Mouse (Mus musculus) testis, postnatal 14 days (tissue): ENCODE data around the gene Tapbp.
"Not testable (repeated sequence)": the region's sequence is repeated elsewhere in the genome, so short reads cannot be mapped to it uniquely, and the experiment has no call there.

Experiments used
- DNase-seq: peaks from one replicate; pipeline ENCODE4 v3.0.0; 2021; ENCODE audit warnings: low spot score

Tapbp gene

DNA sequence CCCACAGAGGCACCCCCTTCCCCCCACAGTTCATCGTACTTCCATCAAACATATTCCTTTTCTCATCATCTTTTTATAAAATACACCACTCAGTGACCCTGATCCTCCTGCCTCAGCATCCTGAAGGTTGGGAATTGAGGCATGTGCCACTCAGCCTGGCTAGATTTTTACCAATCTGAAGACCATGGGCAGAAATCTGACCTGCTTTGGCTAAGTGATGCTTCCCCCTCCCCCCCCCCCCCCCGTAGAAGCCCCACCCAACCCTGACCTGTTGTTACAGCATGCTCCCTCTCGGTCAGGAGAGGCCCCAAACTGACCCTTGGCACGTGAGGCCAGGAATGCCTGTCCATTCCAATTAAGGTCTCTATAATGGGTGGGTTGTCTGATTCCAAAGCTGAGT lies 10.9 kb upstream of the Tapbp start, which contains the start of gene Platr17:
TSS of gene Platr17 (plus strand) at position 301 of the 400 bp plus-strand sequence.
- not testable (repeated sequence) for DNase-seq

DNA sequence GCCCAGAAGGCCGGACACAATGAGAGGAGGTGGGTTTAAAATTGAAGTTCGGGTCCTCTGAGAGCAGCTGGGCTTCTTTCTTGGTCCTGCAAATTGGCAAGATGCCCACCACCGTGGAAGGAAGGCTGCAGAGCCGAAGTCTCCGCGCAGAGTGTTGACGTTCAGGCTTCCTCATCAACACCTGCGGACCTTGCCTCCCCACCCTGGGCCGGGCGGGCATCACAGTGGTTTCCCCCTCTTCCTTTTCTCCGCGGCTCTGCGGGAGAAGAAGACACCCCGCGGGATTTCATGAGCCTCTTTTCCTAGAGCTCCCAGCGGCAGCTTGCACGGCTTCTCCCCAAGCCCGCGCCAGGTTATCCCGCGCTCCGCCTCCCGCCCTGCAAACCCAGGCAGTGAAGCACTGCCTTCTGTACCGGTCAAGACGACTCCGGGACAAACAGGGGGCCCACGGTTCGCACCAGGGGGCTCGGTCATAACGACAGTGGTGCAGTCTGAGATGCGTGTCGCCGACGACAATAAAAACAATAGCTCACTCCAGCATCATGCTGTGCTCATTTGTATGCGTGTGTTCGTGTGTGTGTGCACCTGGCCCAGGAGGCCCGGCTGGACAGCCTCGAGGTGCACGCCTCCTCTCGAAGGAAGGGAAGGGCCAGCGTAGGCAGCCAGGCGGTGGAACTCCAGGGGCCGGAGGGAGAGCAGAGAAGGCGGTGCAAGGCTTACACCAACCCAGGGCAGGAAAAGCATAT lies 7.2 kb upstream of the Tapbp start:
- DNase-seq = no peak

DNA sequence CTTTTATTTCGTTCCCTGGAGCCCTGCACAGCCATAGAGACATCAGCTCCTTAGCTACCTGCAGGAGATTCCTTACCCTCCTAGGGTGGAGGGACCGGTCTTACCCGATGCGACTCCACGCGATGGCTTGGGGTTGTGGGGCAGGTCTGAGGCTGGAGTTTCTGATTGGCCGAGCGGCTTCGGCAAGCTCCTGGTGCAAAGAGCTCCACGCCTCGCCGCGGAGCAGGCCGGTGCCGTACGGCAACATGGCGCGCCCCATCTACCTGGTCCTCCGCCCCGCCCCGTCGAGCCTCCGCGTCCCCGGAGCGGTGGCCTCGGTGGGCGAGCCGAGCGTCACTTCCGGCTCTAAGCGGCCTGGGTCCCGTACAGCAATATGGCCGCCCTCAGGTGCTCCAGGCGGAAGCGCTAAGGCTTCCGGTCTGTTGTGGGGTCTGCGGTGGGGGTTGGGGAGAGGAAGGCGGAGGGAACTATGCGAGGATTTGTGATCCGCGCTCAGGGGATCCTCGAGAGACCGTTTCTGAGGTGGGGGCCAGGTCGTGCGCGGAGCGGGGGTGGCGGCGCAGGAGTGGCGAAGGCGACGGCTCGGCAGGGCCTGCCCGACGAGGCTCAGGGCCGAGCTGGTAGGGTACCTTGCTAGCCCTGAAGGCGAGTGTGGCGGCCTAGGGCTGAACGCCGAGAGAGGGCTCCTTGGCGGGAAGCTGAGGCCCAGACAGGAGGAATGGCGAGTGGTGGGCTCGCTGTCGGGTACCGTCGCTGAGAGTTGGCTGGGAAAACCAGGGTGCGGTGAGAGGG lies 6.4 kb upstream of the Tapbp start, which contains the start of gene Daxx:
TSS of gene Daxx (plus strand) at position 338 of the 792 bp plus-strand sequence.
- peak; percentile 97 for DNase-seq

DNA sequence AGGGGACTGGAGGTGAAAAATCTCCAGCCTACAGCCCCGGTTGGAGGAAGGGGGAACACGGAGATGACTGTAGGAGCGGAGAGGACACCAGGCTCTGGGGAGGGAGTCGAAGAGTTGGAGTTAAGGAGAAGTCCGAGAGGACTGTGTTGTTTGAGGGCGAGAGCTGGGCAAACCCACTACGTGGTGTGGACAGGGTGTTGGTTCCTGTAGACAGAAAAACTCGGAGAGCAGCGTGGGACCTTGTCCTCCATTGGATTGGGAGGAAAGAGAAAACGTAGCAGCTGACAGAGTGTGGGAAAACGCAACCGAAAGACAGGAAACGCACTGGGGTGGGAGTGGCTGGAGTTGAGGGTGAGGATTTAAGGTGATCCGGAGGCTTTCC lies 5.8 kb upstream of the Tapbp start:
- no peak for DNase-seq

DNA sequence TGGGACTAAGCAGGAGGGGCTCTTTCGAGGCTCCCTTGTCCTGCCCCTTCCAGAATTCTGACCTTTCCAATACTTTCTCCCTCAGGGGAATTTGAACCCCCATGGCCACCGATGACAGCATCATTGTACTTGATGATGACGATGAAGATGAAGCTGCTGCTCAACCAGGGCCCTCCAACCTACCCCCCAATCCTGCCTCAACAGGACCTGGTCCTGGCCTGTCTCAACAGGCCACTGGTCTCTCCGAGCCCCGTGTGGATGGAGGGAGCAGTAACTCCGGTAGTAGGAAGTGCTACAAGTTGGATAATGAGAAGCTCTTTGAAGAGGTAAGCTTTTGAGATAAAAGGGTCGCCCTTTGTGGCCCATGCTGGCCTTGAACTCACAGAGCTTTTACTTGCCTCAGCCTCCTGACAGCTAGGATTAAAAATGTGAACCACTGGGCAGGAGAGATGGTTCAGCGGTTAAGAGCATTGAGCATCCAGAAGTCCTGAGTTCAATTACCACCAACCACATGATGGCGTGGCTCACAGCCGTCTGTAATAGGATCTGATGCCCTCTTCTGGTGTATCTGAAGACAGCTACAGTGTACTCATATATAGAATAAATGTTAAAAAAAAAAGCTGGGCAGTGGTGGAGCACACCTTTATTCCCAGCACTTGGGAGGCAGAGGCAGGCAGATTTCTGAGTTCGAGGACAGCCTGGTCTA lies 5.2 kb upstream of the Tapbp start:
- DNase-seq = no peak

DNA sequence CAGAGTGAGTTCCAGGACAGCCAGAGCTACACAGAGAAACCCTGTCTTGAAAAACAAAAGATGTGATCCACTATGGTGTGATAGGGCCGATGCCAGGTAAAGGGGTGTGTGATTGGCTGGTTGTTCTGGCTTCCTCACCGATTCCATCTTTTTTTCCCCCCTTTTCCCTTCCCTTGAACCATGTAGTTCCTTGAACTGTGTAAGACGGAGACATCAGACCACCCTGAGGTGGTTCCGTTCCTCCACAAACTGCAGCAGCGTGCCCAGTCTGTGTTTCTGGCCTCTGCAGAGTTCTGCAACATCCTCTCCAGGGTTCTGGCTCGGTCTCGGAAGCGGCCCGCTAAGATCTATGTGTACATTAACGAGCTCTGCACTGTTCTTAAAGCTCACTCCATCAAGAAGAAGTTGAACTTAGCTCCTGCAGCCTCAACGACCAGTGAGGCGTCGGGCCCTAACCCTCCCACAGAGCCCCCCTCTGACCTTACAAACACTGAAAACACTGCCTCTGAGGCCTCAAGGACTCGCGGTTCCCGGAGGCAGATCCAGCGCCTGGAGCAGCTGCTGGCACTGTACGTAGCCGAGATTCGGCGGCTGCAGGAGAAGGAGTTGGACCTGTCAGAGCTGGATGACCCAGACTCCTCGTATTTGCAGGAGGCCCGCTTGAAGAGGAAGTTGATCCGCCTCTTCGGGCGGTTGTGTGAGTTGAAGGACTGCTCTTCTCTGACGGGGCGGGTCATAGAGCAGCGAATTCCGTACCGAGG lies 4.5 kb upstream of the Tapbp start:
- DNase-seq = no peak

DNA sequence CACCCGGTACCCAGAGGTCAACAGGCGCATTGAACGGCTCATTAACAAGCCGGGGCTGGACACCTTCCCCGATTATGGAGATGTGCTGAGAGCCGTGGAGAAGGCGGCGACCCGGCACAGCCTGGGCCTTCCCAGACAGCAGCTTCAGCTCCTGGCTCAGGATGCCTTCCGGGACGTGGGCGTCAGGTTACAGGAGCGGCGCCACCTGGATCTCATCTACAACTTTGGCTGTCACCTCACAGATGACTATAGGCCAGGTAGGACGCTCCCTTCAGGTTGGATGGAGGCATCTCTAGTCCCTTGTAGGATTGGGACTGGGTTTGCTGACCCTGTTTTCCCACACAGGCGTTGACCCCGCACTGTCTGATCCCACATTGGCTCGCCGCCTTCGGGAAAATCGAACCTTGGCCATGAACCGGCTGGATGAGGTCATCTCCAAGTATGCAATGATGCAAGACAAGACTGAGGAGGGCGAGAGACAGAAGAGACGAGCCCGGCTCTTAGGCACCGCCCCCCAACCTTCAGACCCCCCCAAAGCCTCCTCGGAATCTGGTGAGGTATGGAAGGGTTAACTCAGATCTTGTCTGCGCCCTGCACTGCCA lies 3.8 kb upstream of the Tapbp start:
- DNase-seq = no peak

DNA sequence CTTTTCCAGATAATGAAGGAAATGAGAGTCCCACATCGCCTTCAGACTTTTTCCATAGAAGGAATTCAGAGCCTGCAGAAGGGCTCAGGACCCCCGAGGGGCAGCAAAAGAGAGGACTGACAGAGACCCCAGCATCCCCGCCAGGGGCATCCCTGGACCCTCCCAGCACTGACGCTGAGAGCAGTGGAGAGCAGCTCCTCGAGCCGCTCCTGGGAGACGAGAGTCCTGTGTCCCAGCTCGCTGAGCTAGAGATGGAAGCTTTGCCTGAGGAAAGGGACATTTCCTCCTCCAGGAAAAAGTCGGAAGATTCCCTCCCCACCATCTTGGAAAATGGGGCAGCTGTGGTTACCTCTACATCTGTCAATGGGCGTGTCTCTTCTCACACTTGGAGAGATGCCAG lies 2.4 kb upstream of the Tapbp start:
- no peak for DNase-seq

DNA sequence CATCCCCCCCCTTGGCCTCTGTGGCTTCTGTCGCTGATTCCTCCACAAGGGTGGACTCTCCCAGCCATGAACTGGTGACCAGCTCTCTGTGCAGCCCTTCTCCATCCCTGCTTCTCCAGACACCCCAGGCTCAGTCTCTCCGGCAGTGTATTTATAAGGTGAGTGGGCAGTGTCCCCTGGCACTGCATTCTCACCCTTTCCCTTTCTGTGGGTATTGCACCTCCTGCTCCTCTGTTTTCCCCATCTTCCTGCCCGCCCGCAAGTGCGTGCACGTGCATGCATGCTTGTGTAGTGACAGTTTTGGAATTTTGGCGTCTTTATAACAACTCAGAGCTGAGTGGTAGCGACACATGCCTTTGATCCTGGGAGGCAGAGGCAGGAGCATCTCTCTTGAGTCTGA lies 1.8 kb upstream of the Tapbp start:
- DNase-seq = no peak

DNA sequence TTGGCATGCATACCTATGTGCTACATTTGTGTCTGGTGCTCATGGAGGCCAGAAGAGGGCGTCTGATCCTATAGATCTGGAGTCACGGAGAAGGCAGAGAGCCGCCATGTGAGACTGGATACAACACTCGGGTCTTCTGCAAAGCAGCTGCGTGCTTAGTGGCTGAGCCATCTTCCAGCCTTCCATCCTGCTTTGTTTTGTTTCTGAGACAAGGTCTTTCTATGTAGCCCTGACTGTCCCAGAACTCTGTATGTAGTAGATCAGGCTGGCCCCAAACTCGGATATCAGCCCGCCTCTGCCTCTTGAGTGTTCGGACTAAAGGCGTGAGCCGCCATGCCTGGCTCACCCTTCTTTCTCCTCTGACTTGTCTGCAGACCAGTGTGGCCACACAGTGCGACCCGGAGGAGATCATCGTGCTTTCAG lies 719 bp upstream of the Tapbp start:
- DNase-seq = no peak

DNA sequence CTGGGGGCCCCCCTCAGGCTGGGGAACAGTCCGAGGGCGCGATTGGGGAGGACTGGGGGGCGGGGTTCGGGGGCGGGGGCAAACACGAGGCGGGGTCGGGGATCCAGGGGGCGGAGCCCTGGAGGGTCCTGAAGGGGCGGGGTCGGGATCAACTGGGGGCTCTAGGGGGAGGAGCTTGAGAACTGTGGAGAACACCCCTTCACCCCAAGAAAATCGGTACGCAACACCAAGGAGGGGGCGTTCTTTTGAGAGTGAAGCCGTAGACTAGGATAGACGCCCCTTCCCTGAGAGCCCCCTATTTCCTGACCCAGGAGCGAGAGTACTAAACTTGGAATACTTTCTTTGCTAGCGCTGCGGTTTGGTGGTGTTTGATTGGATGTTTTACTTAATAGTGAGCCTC lies 595 bp downstream of the Tapbp start:
- DNase-seq = peak; percentile 82

DNA sequence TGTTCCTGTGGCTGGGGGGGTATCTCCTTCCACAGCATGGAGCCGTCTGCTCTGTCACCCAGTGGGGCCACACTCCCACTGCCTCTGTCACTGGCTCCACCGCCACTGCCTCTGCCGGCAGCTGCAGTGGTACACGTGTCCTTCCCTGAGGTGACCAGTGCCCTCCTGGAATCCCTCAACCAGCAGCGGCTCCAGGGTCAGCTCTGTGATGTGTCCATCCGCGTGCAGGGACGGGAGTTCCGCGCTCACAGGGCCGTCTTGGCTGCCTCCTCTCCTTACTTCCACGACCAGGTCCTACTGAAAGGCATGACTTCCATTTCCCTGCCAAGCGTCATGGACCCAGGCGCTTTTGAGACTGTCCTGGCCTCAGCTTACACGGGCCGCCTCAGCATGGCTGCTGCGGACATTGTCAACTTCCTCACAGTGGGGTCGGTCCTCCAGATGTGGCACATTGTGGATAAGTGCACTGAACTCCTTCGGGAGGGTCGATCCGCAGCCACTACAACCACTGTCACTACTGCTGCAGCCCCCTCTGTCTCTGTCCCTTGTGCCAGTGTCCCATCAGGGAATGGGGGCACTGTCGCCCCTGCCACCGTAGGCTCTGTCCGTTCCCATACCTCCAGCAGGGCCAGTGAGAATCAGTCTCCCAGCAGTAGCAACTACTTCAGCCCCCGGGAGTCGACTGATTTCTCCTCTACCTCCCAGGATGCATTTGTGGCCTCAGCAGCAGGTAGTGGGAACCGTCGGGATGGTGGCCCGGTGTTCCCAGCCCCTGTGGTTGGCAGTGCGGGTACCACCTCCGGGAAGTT lies 1.4 kb downstream of the Tapbp start:
- no peak for DNase-seq

DNA sequence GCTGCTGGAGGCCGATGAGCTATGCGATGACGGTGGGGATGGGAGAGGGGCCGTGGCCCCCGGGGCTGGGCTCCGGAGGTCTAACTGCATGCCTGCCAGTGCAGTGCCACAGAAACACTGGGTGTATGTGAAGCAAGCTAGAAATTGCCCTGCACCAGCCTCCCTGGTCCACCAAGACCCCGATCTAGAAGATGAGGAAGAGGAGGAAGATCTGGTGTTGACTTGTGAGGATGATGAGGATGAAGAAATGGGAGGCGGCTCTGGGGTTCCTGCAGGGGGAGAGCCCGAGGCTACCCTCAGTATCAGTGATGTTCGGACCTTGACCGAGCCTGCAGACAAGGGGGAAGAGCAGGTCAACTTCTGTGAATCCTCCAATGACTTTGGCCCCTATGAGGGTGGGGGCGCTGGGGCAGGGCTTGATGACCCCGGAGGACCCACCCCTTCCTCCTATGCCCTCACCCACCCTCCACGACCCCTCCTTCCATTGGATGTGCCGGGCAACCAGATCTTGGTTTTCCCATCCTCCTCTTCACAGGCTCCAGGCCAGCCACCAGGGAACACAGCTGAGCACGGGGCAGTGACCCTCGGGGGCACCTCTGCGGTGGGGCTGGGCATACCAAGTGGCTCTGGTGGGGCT lies 2.1 kb downstream of the Tapbp start:
- DNase-seq = no peak

DNA sequence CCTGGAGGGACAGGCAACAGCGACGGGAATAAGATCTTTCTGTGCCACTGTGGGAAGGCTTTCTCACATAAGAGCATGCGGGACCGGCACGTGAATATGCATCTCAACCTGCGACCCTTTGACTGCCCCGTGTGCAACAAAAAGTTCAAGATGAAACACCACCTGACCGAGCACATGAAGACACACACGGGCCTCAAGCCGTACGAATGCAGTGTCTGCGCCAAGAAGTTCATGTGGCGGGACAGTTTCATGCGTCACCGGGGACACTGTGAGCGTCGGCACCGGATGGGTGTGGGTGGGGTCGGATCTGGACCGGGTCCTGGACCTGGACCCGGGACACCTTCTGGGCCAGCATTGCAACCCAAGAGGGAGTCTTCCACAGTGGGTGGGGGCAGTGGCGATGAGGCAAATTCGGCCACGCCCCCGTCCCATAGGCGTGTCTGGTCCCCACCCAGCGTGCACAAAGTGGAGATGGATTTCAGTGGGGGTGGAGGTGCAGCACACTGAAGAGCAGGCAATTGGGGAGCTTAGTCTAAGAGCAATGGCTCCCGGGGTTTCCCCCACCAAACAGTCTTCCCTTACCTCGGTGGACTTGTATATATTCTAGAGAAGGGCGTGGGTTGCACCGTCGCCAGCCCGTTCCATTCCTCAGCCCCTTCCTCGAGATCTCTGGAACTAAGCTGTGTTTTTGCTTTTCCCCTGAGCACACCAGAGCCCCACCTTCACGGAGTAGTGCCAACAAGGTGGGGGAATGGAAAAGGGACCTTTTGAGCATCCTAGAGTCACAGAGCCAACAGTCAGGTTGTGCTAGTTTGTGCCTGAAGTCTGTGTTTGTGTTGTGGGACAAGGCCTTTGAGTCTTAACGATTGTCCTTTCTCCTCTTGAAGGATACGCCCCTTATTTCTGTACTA lies 2.8 kb downstream of the Tapbp start:
- DNase-seq = no peak

DNA sequence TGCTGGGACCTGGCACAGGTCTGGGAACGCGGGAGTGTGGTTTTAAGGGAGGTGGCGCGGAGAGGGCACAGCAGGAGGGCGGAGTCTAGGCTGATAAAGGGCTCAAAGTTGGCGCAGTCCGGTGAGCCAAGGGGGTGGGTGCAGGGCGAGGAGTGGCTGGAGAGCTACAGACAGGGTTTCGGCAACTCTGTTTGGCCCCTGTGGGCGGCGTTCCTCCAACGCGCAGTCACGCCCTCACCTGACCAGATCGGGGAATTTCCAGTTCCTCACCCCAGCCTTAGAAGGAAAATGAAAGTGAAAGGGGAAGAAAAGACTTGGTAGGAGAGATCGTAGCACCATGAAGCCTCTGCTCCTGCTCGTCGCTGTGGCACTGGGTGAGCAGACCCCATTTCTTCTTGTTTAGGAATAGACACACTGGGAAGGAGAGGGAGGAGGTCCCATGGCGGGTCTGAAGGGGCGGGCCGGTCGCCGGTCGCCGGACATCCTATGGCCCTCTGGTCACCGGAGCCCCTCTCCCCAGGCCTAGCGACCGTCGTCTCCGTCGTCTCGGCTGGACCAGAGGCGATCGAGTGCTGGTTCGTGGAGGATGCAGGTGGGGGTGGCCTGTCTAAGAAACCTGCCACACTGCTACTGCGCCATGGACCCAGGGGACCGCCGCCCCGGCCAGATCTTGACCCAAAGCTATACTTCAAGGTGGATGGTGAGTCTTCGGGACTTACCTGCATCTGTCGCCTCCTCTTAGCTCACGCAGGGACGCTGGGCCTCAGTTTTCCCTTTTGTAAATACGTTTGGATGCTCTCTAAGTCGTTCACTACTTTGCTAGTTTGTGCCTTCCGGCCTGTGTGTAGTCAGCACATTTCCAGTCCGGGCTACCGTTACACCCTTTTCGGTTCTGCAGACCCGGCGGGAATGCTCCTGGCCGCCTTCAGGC lies 3.9 kb downstream of the Tapbp start:
- peak; percentile 87 for DNase-seq

DNA sequence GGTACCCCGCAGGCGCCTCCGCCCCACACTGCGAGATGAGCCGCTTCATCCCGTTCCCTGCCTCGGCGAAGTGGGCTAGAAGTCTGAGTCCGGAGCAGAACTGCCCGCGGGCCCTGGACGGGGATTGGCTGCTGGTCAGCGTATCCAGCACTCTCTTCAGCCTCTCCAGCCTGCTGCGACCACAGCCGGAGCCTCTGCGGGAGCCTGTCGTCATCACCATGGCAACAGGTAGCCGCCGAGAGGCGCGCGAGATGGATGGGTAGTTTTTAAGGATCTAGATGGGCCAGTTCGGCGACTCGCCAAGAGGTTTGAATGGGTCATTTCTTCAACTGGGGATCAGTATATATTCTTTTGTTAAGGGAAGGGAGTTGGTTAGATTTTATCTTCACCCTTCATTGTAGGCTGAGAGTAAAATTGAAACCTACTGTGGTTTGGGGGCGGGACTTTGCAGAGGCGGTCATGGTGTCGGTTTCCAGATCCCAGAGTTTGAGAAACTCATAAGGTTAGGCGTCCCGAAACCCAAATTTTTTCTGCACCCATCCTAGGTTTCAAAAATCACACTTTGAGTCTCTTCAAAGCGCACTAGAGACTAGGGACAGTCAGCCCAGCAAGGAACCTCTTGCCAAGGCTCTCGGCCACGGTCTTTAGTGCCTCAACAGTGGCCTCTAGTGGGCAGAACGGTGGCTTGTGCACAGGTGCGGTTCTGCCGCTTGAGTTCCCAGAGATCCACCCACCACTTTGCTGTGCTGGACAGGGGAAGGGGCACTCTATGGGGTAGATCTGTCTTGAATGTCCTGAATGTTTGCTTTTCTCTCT lies 4.8 kb downstream of the Tapbp start:
- DNase-seq = peak; percentile 86

DNA sequence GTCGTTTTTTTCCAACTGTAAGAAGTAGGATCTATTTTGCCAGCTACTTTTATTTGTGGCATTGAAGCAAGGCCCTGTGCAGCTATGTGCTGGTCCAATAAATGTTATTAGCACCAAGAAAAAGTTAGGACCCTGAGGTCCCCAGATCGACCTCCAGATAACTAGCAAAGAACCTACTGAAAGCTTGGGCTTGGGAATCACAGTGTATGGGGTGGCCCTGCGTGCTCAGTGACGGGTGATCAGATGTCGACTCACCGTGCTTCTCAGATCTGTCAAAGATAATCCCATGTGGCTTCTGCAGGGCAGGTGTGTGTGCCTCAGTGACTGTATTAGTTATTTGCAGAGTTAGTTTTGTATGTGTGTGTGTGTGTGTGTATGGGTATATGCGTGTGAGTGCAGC lies 5.7 kb downstream of the Tapbp start:
- DNase-seq = no peak
